Mouse (Mus musculus) olfactory bulb, adult 2 months (tissue): ENCODE data around the gene Gm10985.

Source experiments
- CTCF ChIP-seq: fragments of 200-500 bp; IDR thresholded peaks from 2 replicates; pipeline ENCODE4 v1.5.1; 2012; ENCODE audit warnings: low read depth, mild to moderate bottlenecking, low read length, moderate library complexity; ENCODE audit not compliant: insufficient read depth
- POLR2A ChIP-seq: fragments of 200-500 bp; IDR thresholded peaks from 2 replicates; pipeline ENCODE4 v1.6.1; 2012; ENCODE audit warnings: mild to moderate bottlenecking, low read depth, low read length, moderate library complexity; ENCODE audit not compliant: insufficient read depth

DNA sequence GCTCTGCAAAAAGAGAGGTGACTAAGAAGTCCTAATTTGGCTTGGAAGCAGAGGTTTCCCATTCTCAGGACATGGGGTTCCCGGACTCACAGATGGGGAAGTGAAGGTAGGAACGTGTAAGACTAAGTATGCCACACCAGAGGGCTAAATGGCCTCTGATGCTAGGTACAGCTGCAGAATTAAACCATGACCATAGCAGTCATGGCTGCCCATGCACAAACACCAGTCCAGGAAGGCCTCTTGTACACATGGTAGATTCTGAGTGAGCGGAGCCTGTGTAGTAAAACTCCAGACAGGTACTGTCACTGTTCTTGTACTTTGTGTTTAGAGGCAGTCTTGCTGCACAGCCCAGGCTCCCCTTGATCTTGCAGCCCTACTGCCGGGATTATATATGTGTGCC lies 9.4 kb downstream of the Gm10985 start:
- TF ChIP-seq POLR2A (no peak), CTCF (no peak)
